Mouse (Mus musculus): ENCODE measurements around the gene Serpinb12. TPM values are rescaled to one million over a fixed set of nuclear protein-coding genes. Genes with fewer than 3 reads are reported as not detected.
"Not testable (repeated sequence)": the region's sequence is repeated elsewhere in the genome, so short reads cannot be mapped to it uniquely, and the experiment has no call there.

The Serpinb12 gene
- polyA plus RNA-seq (2014; fragmentation: Nextera tagmentation; extraction: Ambion mirVana): 6.7 and 10.3 TPM in 2 replicates

DNA sequence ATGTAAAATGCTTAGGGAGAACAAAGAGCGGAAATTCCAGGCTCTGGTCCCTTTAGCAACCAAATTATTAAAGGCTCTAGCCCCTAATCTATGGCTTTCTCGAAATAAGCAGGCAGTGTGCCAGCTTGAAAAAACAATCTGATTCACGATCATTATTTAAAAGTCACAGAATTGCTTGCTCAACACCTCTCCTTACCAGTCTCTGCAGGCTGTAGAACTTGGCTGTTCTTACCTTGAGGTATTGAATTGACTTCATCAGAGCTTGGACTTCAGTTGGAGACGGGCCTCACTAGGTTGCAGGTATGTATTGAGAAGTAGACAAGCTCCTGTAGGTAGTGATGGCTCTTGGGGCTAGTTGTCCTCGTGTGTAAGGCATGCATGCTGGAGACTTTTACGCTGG lies at the start of gene Serpinb12:
Gene Serpinb12, plus strand, starts transcription at position 185 of the 400 bp plus-strand sequence.
- WGBS: 66% methylated on average over 6 of the region's 6 CpGs

DNA sequence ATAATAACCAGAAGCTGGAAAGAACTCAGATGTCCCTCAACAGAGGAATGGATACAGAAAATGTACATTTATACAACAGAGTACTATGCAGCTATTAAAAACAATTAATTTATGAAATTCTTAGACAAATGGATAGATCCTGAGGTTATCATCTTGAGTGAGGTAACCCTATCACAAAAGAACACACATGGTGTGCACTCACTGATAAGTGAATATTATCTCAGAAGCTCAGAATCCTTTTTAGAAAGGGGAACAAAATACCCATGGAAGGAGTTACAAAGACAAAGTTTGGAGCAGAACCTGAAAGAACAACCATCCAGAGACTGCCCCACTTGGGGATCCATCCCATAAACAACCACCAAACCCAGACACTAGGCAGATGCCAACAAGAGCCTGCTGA lies 39.1 kb upstream of the Serpinb12 start:
- not testable (repeated sequence) for H3K4me1 ChIP-seq (ENCODE audit: control insufficient read depth, insufficient read depth, low read length); H3K4me2 ChIP-seq (ENCODE audit: low read depth, low read length); H3K36me3 ChIP-seq (ENCODE audit: control insufficient read depth, insufficient read depth, low read length); H3K27ac ChIP-seq (replicated peaks; ENCODE audit: low read depth, low read length); H3K9me3 ChIP-seq (ENCODE audit: control insufficient read depth, low read length); H3K27me3 ChIP-seq (replicated peaks; ENCODE audit: control insufficient read depth, insufficient read depth, low read length); H3K9ac ChIP-seq (ENCODE audit: low read depth, low read length); ATAC-seq (ENCODE audit: low read depth); DNase-seq (ENCODE audit: low spot score); H3K4me3 ChIP-seq (ENCODE audit: low read depth, low read length)

More for the DNA sequence above, at the start of gene Serpinb12:
- H3K4me2 ChIP-seq (ENCODE audit: low read depth, low read length): no peak within 1 kb of the TSS
- no peak within 1 kb of the TSS for H3K4me3 ChIP-seq (ENCODE audit: low read depth, low read length)
- H3K4me1 ChIP-seq (ENCODE audit: control insufficient read depth, insufficient read depth, low read length): no peaks in the 10 kb centered on the region
- no peaks in the 10 kb centered on the region for H3K27me3 ChIP-seq (replicated peaks; ENCODE audit: control insufficient read depth, insufficient read depth, low read length)
- H3K9me3 ChIP-seq (ENCODE audit: control insufficient read depth, low read length): no peaks in the 10 kb centered on the region
- DNase-seq (ENCODE audit: low spot score) (no peak), ATAC-seq (ENCODE audit: low read depth) (no peak)
- no peak within 1 kb of the TSS for H3K9ac ChIP-seq (ENCODE audit: low read depth, low read length)
- H3K36me3 ChIP-seq (ENCODE audit: control insufficient read depth, insufficient read depth, low read length): no peaks in the 10 kb centered on the region
- H3K27ac ChIP-seq (replicated peaks; ENCODE audit: low read depth, low read length): no peak within 1 kb of the TSS

GRCm38 (mm10) chr1:106901406-106901805 lies 32.8 kb upstream of the Serpinb12 start:
- DNase-seq (ENCODE audit: low spot score) (peak; percentile 13), ATAC-seq (ENCODE audit: low read depth) (no peak)
- no peak overlapping the region for H3K4me3 ChIP-seq (ENCODE audit: low read depth, low read length)
- H3K9me3 ChIP-seq (ENCODE audit: control insufficient read depth, low read length): no peaks in the 10 kb centered on the region
- WGBS: 30% methylated on average over 4 of the region's 4 CpGs
- H3K4me2 ChIP-seq (ENCODE audit: low read depth, low read length): no peak overlapping the region
- H3K9ac ChIP-seq (ENCODE audit: low read depth, low read length): no peak overlapping the region
- H3K27me3 ChIP-seq (replicated peaks; ENCODE audit: control insufficient read depth, insufficient read depth, low read length): no peaks in the 10 kb centered on the region
- no peak overlapping the region for H3K27ac ChIP-seq (replicated peaks; ENCODE audit: low read depth, low read length)
- H3K36me3 ChIP-seq (ENCODE audit: control insufficient read depth, insufficient read depth, low read length): no peaks in the 10 kb centered on the region
- H3K4me1 ChIP-seq (ENCODE audit: control insufficient read depth, insufficient read depth, low read length): no peaks in the 10 kb centered on the region

DNA sequence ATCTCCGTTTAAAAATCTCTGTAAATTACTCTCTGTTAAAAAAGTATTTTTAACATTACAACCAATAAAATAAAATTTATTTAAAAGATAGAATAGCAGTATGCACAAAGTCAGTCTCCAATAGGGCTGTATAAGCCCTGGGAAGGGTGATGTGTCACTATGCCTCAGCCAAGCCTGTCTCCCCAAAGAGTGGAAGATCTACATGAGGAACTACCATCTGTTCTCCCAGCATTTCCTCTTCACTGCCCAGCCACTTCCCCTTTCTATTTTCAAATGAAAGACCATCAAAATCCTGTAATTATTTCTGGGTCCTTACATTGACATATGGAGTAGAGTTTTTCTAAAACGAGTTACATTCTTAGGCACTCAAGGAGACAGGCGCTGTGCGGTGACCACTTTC lies 2.3 kb upstream of the Serpinb12 start:
- Histone ChIP-seq H3K9ac (ENCODE audit: low read depth, low read length) (no peak overlapping the region), H3K36me3 (ENCODE audit: control insufficient read depth, insufficient read depth, low read length) (no peaks in the 10 kb centered on the region), H3K4me1 (ENCODE audit: control insufficient read depth, insufficient read depth, low read length) (no peaks in the 10 kb centered on the region), H3K4me2 (ENCODE audit: low read depth, low read length) (no peak overlapping the region), H3K27ac (replicated peaks; ENCODE audit: low read depth, low read length) (no peak overlapping the region), H3K27me3 (replicated peaks; ENCODE audit: control insufficient read depth, insufficient read depth, low read length) (no peaks in the 10 kb centered on the region), H3K4me3 (ENCODE audit: low read depth, low read length) (no peak overlapping the region), H3K9me3 (ENCODE audit: control insufficient read depth, low read length) (no peaks in the 10 kb centered on the region)
- WGBS: 78% methylated on average over 4 of the region's 4 CpGs
- ATAC-seq (ENCODE audit: low read depth) (no peak), DNase-seq (ENCODE audit: low spot score) (no peak)

- no peak overlapping the region for H3K4me3 ChIP-seq (ENCODE audit: low read depth, low read length)
- DNase-seq (ENCODE audit: low spot score): no peak
- no peaks in the 10 kb centered on the region for H3K9me3 ChIP-seq (ENCODE audit: control insufficient read depth, low read length)
- no peak overlapping the region for H3K27ac ChIP-seq (replicated peaks; ENCODE audit: low read depth, low read length)
- no peaks in the 10 kb centered on the region for H3K27me3 ChIP-seq (replicated peaks; ENCODE audit: control insufficient read depth, insufficient read depth, low read length)
- no peak for ATAC-seq (ENCODE audit: low read depth)
- no peaks in the 10 kb centered on the region for H3K4me1 ChIP-seq (ENCODE audit: control insufficient read depth, insufficient read depth, low read length)
- no peaks in the 10 kb centered on the region for H3K36me3 ChIP-seq (ENCODE audit: control insufficient read depth, insufficient read depth, low read length)
- no peak overlapping the region for H3K9ac ChIP-seq (ENCODE audit: low read depth, low read length)
- H3K4me2 ChIP-seq (ENCODE audit: low read depth, low read length): no peak overlapping the region
Measured at GRCm38 (mm10) chr1:106933658-106934057, 591 bp upstream of the Serpinb12 start.

GRCm38 (mm10) chr1:106947217-106947616 lies 13.0 kb downstream of the Serpinb12 start:
- H3K9ac ChIP-seq (ENCODE audit: low read depth, low read length): no peak overlapping the region
- 71% methylated on average over 1 of the region's 1 CpGs for WGBS
- no peak overlapping the region for H3K4me2 ChIP-seq (ENCODE audit: low read depth, low read length)
- no peaks in the 10 kb centered on the region for H3K27me3 ChIP-seq (replicated peaks; ENCODE audit: control insufficient read depth, insufficient read depth, low read length)
- no peak overlapping the region for H3K4me3 ChIP-seq (ENCODE audit: low read depth, low read length)
- no peaks in the 10 kb centered on the region for H3K4me1 ChIP-seq (ENCODE audit: control insufficient read depth, insufficient read depth, low read length)
- DNase-seq (ENCODE audit: low spot score) (no peak), ATAC-seq (ENCODE audit: low read depth) (no peak)
- H3K27ac ChIP-seq (replicated peaks; ENCODE audit: low read depth, low read length): no peak overlapping the region
- H3K9me3 ChIP-seq (ENCODE audit: control insufficient read depth, low read length): no peaks in the 10 kb centered on the region
- no peaks in the 10 kb centered on the region for H3K36me3 ChIP-seq (ENCODE audit: control insufficient read depth, insufficient read depth, low read length)

GRCm38 (mm10) chr1:106959981-106960380 lies 25.7 kb downstream of the Serpinb12 start:
- H3K9ac ChIP-seq (ENCODE audit: low read depth, low read length): no peak overlapping the region
- H3K4me2 ChIP-seq (ENCODE audit: low read depth, low read length): no peak overlapping the region
- no peak overlapping the region for H3K27ac ChIP-seq (replicated peaks; ENCODE audit: low read depth, low read length)
- no peak overlapping the region for H3K4me3 ChIP-seq (ENCODE audit: low read depth, low read length)
- 72% methylated on average over 3 of the region's 3 CpGs for WGBS
- H3K36me3 ChIP-seq (ENCODE audit: control insufficient read depth, insufficient read depth, low read length): no peaks in the 10 kb centered on the region
- ATAC-seq (ENCODE audit: low read depth): no peak
- no peaks in the 10 kb centered on the region for H3K27me3 ChIP-seq (replicated peaks; ENCODE audit: control insufficient read depth, insufficient read depth, low read length)
- no peak for DNase-seq (ENCODE audit: low spot score)
- H3K9me3 ChIP-seq (ENCODE audit: control insufficient read depth, low read length): no peaks in the 10 kb centered on the region
- H3K4me1 ChIP-seq (ENCODE audit: control insufficient read depth, insufficient read depth, low read length): no peaks in the 10 kb centered on the region

DNA sequence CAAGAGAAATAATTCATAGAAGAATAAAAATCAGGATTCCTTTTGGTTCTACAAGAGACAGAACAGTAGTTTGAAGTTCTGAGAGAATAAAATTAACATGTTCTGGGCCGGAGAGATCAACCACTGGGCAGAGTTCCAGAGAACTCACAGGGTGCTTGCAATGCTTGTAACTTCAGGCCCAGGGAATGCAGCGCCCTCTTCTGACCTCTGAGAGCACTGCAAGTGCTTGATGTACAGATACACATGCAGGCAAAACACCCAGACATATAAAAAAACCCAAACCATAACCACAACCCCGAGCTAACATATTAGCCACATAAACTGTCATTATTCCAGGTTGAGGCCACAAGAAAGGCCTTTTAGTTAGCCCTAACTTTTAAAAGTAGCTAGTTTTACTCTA lies 26.8 kb downstream of the Serpinb12 start:
- ATAC-seq (ENCODE audit: low read depth): no peak
- Histone ChIP-seq H3K9ac (ENCODE audit: low read depth, low read length) (no peak overlapping the region), H3K36me3 (ENCODE audit: control insufficient read depth, insufficient read depth, low read length) (no peaks in the 10 kb centered on the region), H3K4me2 (ENCODE audit: low read depth, low read length) (no peak overlapping the region), H3K27ac (replicated peaks; ENCODE audit: low read depth, low read length) (no peak overlapping the region), H3K4me3 (ENCODE audit: low read depth, low read length) (no peak overlapping the region), H3K4me1 (ENCODE audit: control insufficient read depth, insufficient read depth, low read length) (no peaks in the 10 kb centered on the region), H3K27me3 (replicated peaks; ENCODE audit: control insufficient read depth, insufficient read depth, low read length) (no peaks in the 10 kb centered on the region), H3K9me3 (ENCODE audit: control insufficient read depth, low read length) (no peaks in the 10 kb centered on the region)
- WGBS: 39% methylated on average over 3 of the region's 3 CpGs
- DNase-seq (ENCODE audit: low spot score): no peak

GRCm38 (mm10) chr1:106980684-106981083 lies 46.4 kb downstream of the Serpinb12 start, which contains the start of gene Serpinb13:
Gene Serpinb13, plus strand, starts transcription at chr1:106980984.
- Histone ChIP-seq H3K9me3 (ENCODE audit: control insufficient read depth, low read length) (no peaks in the 10 kb centered on the region), H3K27ac (replicated peaks; ENCODE audit: low read depth, low read length) (no peak within 1 kb of the TSS)
- ATAC-seq (ENCODE audit: low read depth): no peak

More at GRCm38 (mm10) chr1:106980684-106981083, 46.4 kb downstream of the Serpinb12 start, which contains the start of gene Serpinb13:
- no peaks in the 10 kb centered on the region for H3K36me3 ChIP-seq (ENCODE audit: control insufficient read depth, insufficient read depth, low read length)
- H3K4me2 ChIP-seq (ENCODE audit: low read depth, low read length): no peak within 1 kb of the TSS
- no peak within 1 kb of the TSS for H3K9ac ChIP-seq (ENCODE audit: low read depth, low read length)
- no peaks in the 10 kb centered on the region for H3K4me1 ChIP-seq (ENCODE audit: control insufficient read depth, insufficient read depth, low read length)
- H3K27me3 ChIP-seq (replicated peaks; ENCODE audit: control insufficient read depth, insufficient read depth, low read length): no peaks in the 10 kb centered on the region
- no peak within 1 kb of the TSS for H3K4me3 ChIP-seq (ENCODE audit: low read depth, low read length)
- no peak for DNase-seq (ENCODE audit: low spot score)

Measured in embryonic facial prominence, embryonic 14.5 days (tissue).